Mouse (Mus musculus) cerebellum, postnatal 36 days (tissue): ENCODE measurements around the gene Usp43.

Experiments
- DNase-seq, 2 experiments: peaks; one replicate each; pipeline ENCODE4 v3.0.0; 2021 to 2022; ENCODE audit warnings: mixed read lengths in 2 of 2

Gene Usp43

GRCm38 (mm10) chr11:67921827-67922754 is at the start of gene Usp43:
Usp43 (minus strand) TSS chr11:67922153.
- DNase-seq = peak; percentile 6 to 16

GRCm38 (mm10) chr11:67967831-67968230 is 45.9 kb upstream of the Usp43 start:
- DNase-seq = no peak

- DNase-seq = peak; percentile 96 to 97
These were observed 44.2 kb upstream of the Usp43 start, which contains the start of gene Stx8 for GRCm38 (mm10) chr11:67965905-67966878. Stx8 (plus strand) TSS chr11:67966193.

- DNase-seq = peak; percentile 85 to 86
These were observed 43.4 kb upstream of the Usp43 start, which contains the start of gene Cfap52 for GRCm38 (mm10) chr11:67965242-67965883. Cfap52 (minus strand) TSS chr11:67965651.

GRCm38 (mm10) chr11:67964110-67964509 is 42.2 kb upstream of the Usp43 start:
- DNase-seq = no peak

GRCm38 (mm10) chr11:67954413-67954812 is 32.5 kb upstream of the Usp43 start:
- DNase-seq = no peak

GRCm38 (mm10) chr11:67953604-67954003 is 31.7 kb upstream of the Usp43 start:
- no peak for DNase-seq

GRCm38 (mm10) chr11:67949475-67949874 is 27.5 kb upstream of the Usp43 start:
- no peak for DNase-seq

- DNase-seq = no peak
These were observed 26.3 kb upstream of the Usp43 start for GRCm38 (mm10) chr11:67948229-67948628.

GRCm38 (mm10) chr11:67932156-67932555 is 10.2 kb upstream of the Usp43 start:
- no peak for DNase-seq

- DNase-seq = no peak
These were observed 4.5 kb upstream of the Usp43 start for GRCm38 (mm10) chr11:67926348-67927055.

- DNase-seq = no peak
These were observed 3.0 kb upstream of the Usp43 start for GRCm38 (mm10) chr11:67925000-67925399.

GRCm38 (mm10) chr11:67923720-67924119 is 1.8 kb upstream of the Usp43 start:
- DNase-seq = no peak

GRCm38 (mm10) chr11:67922755-67923125 is 787 bp upstream of the Usp43 start:
- peak; percentile 6 to 7 for DNase-seq

- peak in 1 of 2 experiments; percentile 11 for DNase-seq
These were observed 694 bp downstream of the Usp43 start for GRCm38 (mm10) chr11:67921091-67921826.

- no peak for DNase-seq
These were observed 1.6 kb downstream of the Usp43 start for GRCm38 (mm10) chr11:67920226-67920960.

GRCm38 (mm10) chr11:67919593-67919992 is 2.4 kb downstream of the Usp43 start:
- DNase-seq = no peak

- DNase-seq = no peak
These were observed 4.8 kb downstream of the Usp43 start for GRCm38 (mm10) chr11:67917126-67917525.

- DNase-seq = no peak
These were observed 10.9 kb downstream of the Usp43 start for GRCm38 (mm10) chr11:67911074-67911473.

- DNase-seq = no peak
These were observed 18.2 kb downstream of the Usp43 start for GRCm38 (mm10) chr11:67903756-67904155.
